Mouse (Mus musculus) thymus, adult 2 months (tissue): ENCODE measurements around the gene Cpne6.

Source experiments
- CTCF ChIP-seq: fragments of 200-500 bp; IDR thresholded peaks from 2 replicates; pipeline ENCODE4 v1.5.1; 2012; ENCODE audit warnings: mild to moderate bottlenecking, control low read depth, low read length, moderate library complexity, borderline replicate concordance; ENCODE audit not compliant: control insufficient read depth, poor library complexity, insufficient read depth; ENCODE audit errors: extremely low read depth
- POLR2A ChIP-seq: fragments of 200-500 bp; IDR thresholded peaks from 2 replicates; pipeline ENCODE4 v1.6.1; 2012; ENCODE audit warnings: mild to moderate bottlenecking, low read length, control low read depth, moderate library complexity; ENCODE audit not compliant: control insufficient read depth, poor library complexity, insufficient read depth; ENCODE audit errors: extremely low read depth

- TF ChIP-seq POLR2A (no peak), CTCF (no peak)
Observed at GRCm38 (mm10) chr14:55461757-55462156, 48.5 kb upstream of the Cpne6 start.
